Mouse (Mus musculus) right cerebral cortex, adult 18-20 months (tissue): ENCODE data around the gene Rasgrp2.

Source experiments
- DNase-seq: peaks from one replicate; pipeline ENCODE4 v3.0.0; 2022; ENCODE audit warnings: mixed read lengths

The Rasgrp2 gene

GRCm38 (mm10) chr19:6408749-6409148, 9.6 kb downstream of the Rasgrp2 start:
- DNase-seq, result no peak

GRCm38 (mm10) chr19:6409176-6409575, 10.0 kb downstream of the Rasgrp2 start:
- no peak for DNase-seq

- DNase-seq, result no peak
Observed at GRCm38 (mm10) chr19:6409936-6410335, 10.8 kb downstream of the Rasgrp2 start.

GRCm38 (mm10) chr19:6412798-6413197, 13.7 kb downstream of the Rasgrp2 start:
- DNase-seq, result no peak

- no peak for DNase-seq
Observed at GRCm38 (mm10) chr19:6415454-6415853, 16.3 kb downstream of the Rasgrp2 start.

GRCm38 (mm10) chr19:6416124-6416770, 17.1 kb downstream of the Rasgrp2 start:
- DNase-seq, result no peak

- no peak for DNase-seq
Observed at GRCm38 (mm10) chr19:6416894-6417761, 18.0 kb downstream of the Rasgrp2 start.

- DNase-seq, result peak; percentile 97
Observed at GRCm38 (mm10) chr19:6418233-6418879, 19.2 kb downstream of the Rasgrp2 start, which contains the start of gene Nrxn2. Gene Nrxn2 (plus strand): TSS chr19:6418731.

GRCm38 (mm10) chr19:6418984-6419692, 20.0 kb downstream of the Rasgrp2 start:
- no peak for DNase-seq

GRCm38 (mm10) chr19:6419805-6420310, 20.7 kb downstream of the Rasgrp2 start:
- no peak for DNase-seq

- peak; percentile 80 for DNase-seq
Observed at GRCm38 (mm10) chr19:6420481-6421210, 21.5 kb downstream of the Rasgrp2 start.

GRCm38 (mm10) chr19:6421211-6421590, 22.1 kb downstream of the Rasgrp2 start:
- DNase-seq, result peak; percentile 86

- no peak for DNase-seq
Observed at GRCm38 (mm10) chr19:6422014-6422413, 22.9 kb downstream of the Rasgrp2 start.

GRCm38 (mm10) chr19:6423241-6423640, 24.1 kb downstream of the Rasgrp2 start:
- peak; percentile 83 for DNase-seq

GRCm38 (mm10) chr19:6424137-6424881, 25.2 kb downstream of the Rasgrp2 start:
- DNase-seq, result no peak

- DNase-seq, result no peak
Observed at GRCm38 (mm10) chr19:6425595-6425994, 26.5 kb downstream of the Rasgrp2 start.

GRCm38 (mm10) chr19:6426703-6427500, 27.8 kb downstream of the Rasgrp2 start:
- DNase-seq, result no peak

- DNase-seq, result no peak
Observed at GRCm38 (mm10) chr19:6427653-6428434, 28.7 kb downstream of the Rasgrp2 start.

GRCm38 (mm10) chr19:6428501-6429200, 29.5 kb downstream of the Rasgrp2 start:
- DNase-seq, result no peak
